Mouse (Mus musculus): Measurements from ENCODE around the gene Elf2. TPM values are rescaled to one million over a fixed set of nuclear protein-coding genes. Genes with fewer than 3 reads are reported as not detected.
"Not testable (repeated sequence)": the region's sequence is repeated elsewhere in the genome, so short reads cannot be mapped to it uniquely, and the experiment has no call there.

Elf2 gene
- polyA plus RNA-seq, 1 experiment: 28.1 TPM

GRCm38 (mm10) chr3:51350806-51351205, 10.3 kb upstream of the Elf2 start:
- H3K27me3 ChIP-seq (replicated peaks; ENCODE audit: control insufficient read depth, insufficient read depth, low read length): no peaks in the 10 kb centered on the region
- no peak overlapping the region for H3K4me3 ChIP-seq (ENCODE audit: insufficient read depth, low read depth, low read length)
- no peak for DNase-seq
- WGBS: 69% methylated on average over 3 of the region's 3 CpGs
- no peaks in the 10 kb centered on the region for H3K36me3 ChIP-seq (ENCODE audit: control insufficient read depth, insufficient read depth, low read length)
- no peak overlapping the region for H3K27ac ChIP-seq (ENCODE audit: insufficient read depth, low read depth, low read length)
- no peaks in the 10 kb centered on the region for H3K4me1 ChIP-seq (ENCODE audit: control insufficient read depth, insufficient read depth, low read length)
- TF ChIP-seq POLR2A (IDR thresholded peaks at IDR 0.05; ENCODE audit: low read depth, low read length) (no peak), CTCF (conservative IDR thresholded peaks at IDR 0.05; ENCODE audit: insufficient read depth, insufficient read length, low read depth, low read length) (no peak)

GRCm38 (mm10) chr3:51348646-51349238, 8.3 kb upstream of the Elf2 start:
- no peak for DNase-seq
- no peaks in the 10 kb centered on the region for H3K27me3 ChIP-seq (replicated peaks; ENCODE audit: control insufficient read depth, insufficient read depth, low read length)

GRCm38 (mm10) chr3:51345017-51345416, 4.6 kb upstream of the Elf2 start:
- not testable (repeated sequence) for H3K27ac ChIP-seq (ENCODE audit: insufficient read depth, low read depth, low read length); H3K4me3 ChIP-seq (ENCODE audit: insufficient read depth, low read depth, low read length); DNase-seq; H3K36me3 ChIP-seq (ENCODE audit: control insufficient read depth, insufficient read depth, low read length); H3K4me1 ChIP-seq (ENCODE audit: control insufficient read depth, insufficient read depth, low read length); H3K27me3 ChIP-seq (replicated peaks; ENCODE audit: control insufficient read depth, insufficient read depth, low read length)
- 89% methylated on average over 2 of the region's 2 CpGs for WGBS

More at GRCm38 (mm10) chr3:51348646-51349238, 8.3 kb upstream of the Elf2 start:
- Histone ChIP-seq H3K4me3 (ENCODE audit: insufficient read depth, low read depth, low read length) (no peak overlapping the region), H3K27ac (ENCODE audit: insufficient read depth, low read depth, low read length) (no peak overlapping the region), H3K4me1 (ENCODE audit: control insufficient read depth, insufficient read depth, low read length) (no peaks in the 10 kb centered on the region), H3K36me3 (ENCODE audit: control insufficient read depth, insufficient read depth, low read length) (no peaks in the 10 kb centered on the region)
- TF ChIP-seq POLR2A (IDR thresholded peaks at IDR 0.05; ENCODE audit: low read depth, low read length): no peak
- TF ChIP-seq CTCF (conservative IDR thresholded peaks at IDR 0.05; ENCODE audit: insufficient read depth, insufficient read length, low read depth, low read length): no peak
- 89% methylated on average over 3 of the region's 3 CpGs for whole genome bisulfite sequencing

GRCm38 (mm10) chr3:51344182-51344581, 3.7 kb upstream of the Elf2 start:
- H3K27me3 ChIP-seq (replicated peaks; ENCODE audit: control insufficient read depth, insufficient read depth, low read length); DNase-seq; H3K4me3 ChIP-seq (ENCODE audit: insufficient read depth, low read depth, low read length); H3K27ac ChIP-seq (ENCODE audit: insufficient read depth, low read depth, low read length); H3K4me1 ChIP-seq (ENCODE audit: control insufficient read depth, insufficient read depth, low read length); H3K36me3 ChIP-seq (ENCODE audit: control insufficient read depth, insufficient read depth, low read length): not testable (repeated sequence)
- 96% methylated on average over 6 of the region's 6 CpGs for WGBS

- TF ChIP-seq CTCF (conservative IDR thresholded peaks at IDR 0.05; ENCODE audit: insufficient read depth, insufficient read length, low read depth, low read length) (no peak), POLR2A (IDR thresholded peaks at IDR 0.05; ENCODE audit: low read depth, low read length) (no peak)
- no peaks in the 10 kb centered on the region for H3K4me1 ChIP-seq (ENCODE audit: control insufficient read depth, insufficient read depth, low read length)
- H3K4me3 ChIP-seq (ENCODE audit: insufficient read depth, low read depth, low read length): no peak overlapping the region
- no peak overlapping the region for H3K27ac ChIP-seq (ENCODE audit: insufficient read depth, low read depth, low read length)
- no peaks in the 10 kb centered on the region for H3K27me3 ChIP-seq (replicated peaks; ENCODE audit: control insufficient read depth, insufficient read depth, low read length)
- DNase-seq: no peak
- 90% methylated on average over 4 of the region's 4 CpGs for WGBS
- no peaks in the 10 kb centered on the region for H3K36me3 ChIP-seq (ENCODE audit: control insufficient read depth, insufficient read depth, low read length)
These were observed 2.8 kb upstream of the Elf2 start for GRCm38 (mm10) chr3:51343260-51343659.

GRCm38 (mm10) chr3:51342152-51342551, 1.7 kb upstream of the Elf2 start:
- no peak for TF ChIP-seq CTCF (conservative IDR thresholded peaks at IDR 0.05; ENCODE audit: insufficient read depth, insufficient read length, low read depth, low read length)
- no peak for TF ChIP-seq POLR2A (IDR thresholded peaks at IDR 0.05; ENCODE audit: low read depth, low read length)
- WGBS: 16% methylated on average over 9 of the region's 9 CpGs
- DNase-seq: no peak
- no peaks in the 10 kb centered on the region for H3K4me1 ChIP-seq (ENCODE audit: control insufficient read depth, insufficient read depth, low read length)
- H3K27ac ChIP-seq (ENCODE audit: insufficient read depth, low read depth, low read length): no peak overlapping the region
- no peaks in the 10 kb centered on the region for H3K27me3 ChIP-seq (replicated peaks; ENCODE audit: control insufficient read depth, insufficient read depth, low read length)
- H3K36me3 ChIP-seq (ENCODE audit: control insufficient read depth, insufficient read depth, low read length): no peaks in the 10 kb centered on the region
- peak overlapping the region; percentile 98; the same call in 1 of the 2 replicates for H3K4me3 ChIP-seq (ENCODE audit: insufficient read depth, low read depth, low read length)

- peak overlapping the region; percentile 88 for H3K27ac ChIP-seq (ENCODE audit: insufficient read depth, low read depth, low read length)
- under 1% methylated on average over 86 of the region's 86 CpGs for WGBS
These were observed 1.0 kb upstream of the Elf2 start for GRCm38 (mm10) chr3:51341268-51342081.

More at GRCm38 (mm10) chr3:51341268-51342081, 1.0 kb upstream of the Elf2 start:
- Histone ChIP-seq H3K36me3 (ENCODE audit: control insufficient read depth, insufficient read depth, low read length) (no peaks in the 10 kb centered on the region), H3K4me3 (ENCODE audit: insufficient read depth, low read depth, low read length) (peak overlapping the region; percentile 98), H3K27me3 (replicated peaks; ENCODE audit: control insufficient read depth, insufficient read depth, low read length) (no peaks in the 10 kb centered on the region), H3K4me1 (ENCODE audit: control insufficient read depth, insufficient read depth, low read length) (no peaks in the 10 kb centered on the region)
- peak; percentile 94 for DNase-seq
- TF ChIP-seq POLR2A (IDR thresholded peaks at IDR 0.05; ENCODE audit: low read depth, low read length): no peak
- no peak for TF ChIP-seq CTCF (conservative IDR thresholded peaks at IDR 0.05; ENCODE audit: insufficient read depth, insufficient read length, low read depth, low read length)
